Mouse (Mus musculus): Measurements from ENCODE around the gene Krt35. TPM values are rescaled to one million over a fixed set of nuclear protein-coding genes. Genes with fewer than 3 reads are reported as not detected.

The Krt35 gene
- total RNA-seq, 1 experiment: not detected

GRCm38 (mm10) chr11:100120331-100120730, 24.3 kb upstream of the Krt35 start:
- H3K9me3 ChIP-seq (ENCODE audit: control insufficient read depth, insufficient read depth, low read depth, low read length): no peaks in the 10 kb centered on the region
- H3K4me3 ChIP-seq (ENCODE audit: insufficient read depth in 1 of 2, low read depth in 1 of 2, low read length in 2 of 2, poor library complexity in 1 of 2, severe bottlenecking in 1 of 2): no peak overlapping the region
- no peaks in the 10 kb centered on the region for H3K4me1 ChIP-seq (ENCODE audit: control insufficient read depth in 2 of 2, insufficient read depth in 2 of 2, low read length in 2 of 2, poor library complexity in 1 of 2)
- TF ChIP-seq MAFK (IDR thresholded peaks at IDR 0.05; ENCODE audit: insufficient read depth, low read depth, low read length) (no peak), ZNF384 (IDR thresholded peaks at IDR 0.05; ENCODE audit: low read depth, low read length) (no peak), CHD2 (IDR thresholded peaks at IDR 0.05; ENCODE audit: low read depth, low read length) (no peak), HCFC1 (IDR thresholded peaks at IDR 0.05; ENCODE audit: borderline replicate concordance, insufficient read depth, low read length) (no peak), ZC3H11A (IDR thresholded peaks at IDR 0.05; ENCODE audit: borderline replicate concordance, low read depth, low read length) (no peak)
- in situ Hi-C loops (cut with MboI; ENCODE audit: low sequenced_read_pairs in 2 of 2, unreplicated experiment in 2 of 2): no loop called here
- H3K9ac ChIP-seq (ENCODE audit: insufficient read depth, low read depth, low read length, poor library complexity, severe bottlenecking): no peak overlapping the region
- DNase-seq (ENCODE audit: low read depth, low spot score): no peak
- H3K36me3 ChIP-seq (ENCODE audit: control insufficient read depth, insufficient read depth, low read length, poor library complexity, severe bottlenecking): no peaks in the 10 kb centered on the region
- H3K27ac ChIP-seq (ENCODE audit: insufficient read depth, low read depth, low read length, poor library complexity, severe bottlenecking): no peak overlapping the region

- no peak for DNase-seq (ENCODE audit: low read depth, low spot score)
- Histone ChIP-seq H3K27ac (ENCODE audit: insufficient read depth, low read depth, low read length, poor library complexity, severe bottlenecking) (no peak overlapping the region), H3K4me1 (ENCODE audit: control insufficient read depth in 2 of 2, insufficient read depth in 2 of 2, low read length in 2 of 2, poor library complexity in 1 of 2) (no peaks in the 10 kb centered on the region), H3K4me3 (ENCODE audit: insufficient read depth in 1 of 2, low read depth in 1 of 2, low read length in 2 of 2, poor library complexity in 1 of 2, severe bottlenecking in 1 of 2) (no peak overlapping the region), H3K9ac (ENCODE audit: insufficient read depth, low read depth, low read length, poor library complexity, severe bottlenecking) (no peak overlapping the region), H3K36me3 (ENCODE audit: control insufficient read depth, insufficient read depth, low read length, poor library complexity, severe bottlenecking) (no peaks in the 10 kb centered on the region), H3K9me3 (ENCODE audit: control insufficient read depth, insufficient read depth, low read depth, low read length) (no peaks in the 10 kb centered on the region)
- TF ChIP-seq ZC3H11A (IDR thresholded peaks at IDR 0.05; ENCODE audit: borderline replicate concordance, low read depth, low read length) (no peak), HCFC1 (IDR thresholded peaks at IDR 0.05; ENCODE audit: borderline replicate concordance, insufficient read depth, low read length) (no peak), CHD2 (IDR thresholded peaks at IDR 0.05; ENCODE audit: low read depth, low read length) (no peak), MAFK (IDR thresholded peaks at IDR 0.05; ENCODE audit: insufficient read depth, low read depth, low read length) (no peak), ZNF384 (IDR thresholded peaks at IDR 0.05; ENCODE audit: low read depth, low read length) (no peak)
- in situ Hi-C loops (cut with MboI; ENCODE audit: low sequenced_read_pairs in 2 of 2, unreplicated experiment in 2 of 2): no loop called here
These were observed 17.6 kb upstream of the Krt35 start for GRCm38 (mm10) chr11:100113742-100114029.

- Histone ChIP-seq H3K9me3 (ENCODE audit: control insufficient read depth, insufficient read depth, low read depth, low read length) (no peaks in the 10 kb centered on the region), H3K4me1 (ENCODE audit: control insufficient read depth in 2 of 2, insufficient read depth in 2 of 2, low read length in 2 of 2, poor library complexity in 1 of 2) (no peaks in the 10 kb centered on the region), H3K36me3 (ENCODE audit: control insufficient read depth, insufficient read depth, low read length, poor library complexity, severe bottlenecking) (no peaks in the 10 kb centered on the region), H3K9ac (ENCODE audit: insufficient read depth, low read depth, low read length, poor library complexity, severe bottlenecking) (no peak overlapping the region), H3K4me3 (ENCODE audit: insufficient read depth in 1 of 2, low read depth in 1 of 2, low read length in 2 of 2, poor library complexity in 1 of 2, severe bottlenecking in 1 of 2) (no peak overlapping the region), H3K27ac (ENCODE audit: insufficient read depth, low read depth, low read length, poor library complexity, severe bottlenecking) (no peak overlapping the region)
- no peak for TF ChIP-seq ZC3H11A (IDR thresholded peaks at IDR 0.05; ENCODE audit: borderline replicate concordance, low read depth, low read length)
- no peak for TF ChIP-seq HCFC1 (IDR thresholded peaks at IDR 0.05; ENCODE audit: borderline replicate concordance, insufficient read depth, low read length)
- no peak for TF ChIP-seq CHD2 (IDR thresholded peaks at IDR 0.05; ENCODE audit: low read depth, low read length)
- no peak for TF ChIP-seq MAFK (IDR thresholded peaks at IDR 0.05; ENCODE audit: insufficient read depth, low read depth, low read length)
- no peak for TF ChIP-seq ZNF384 (IDR thresholded peaks at IDR 0.05; ENCODE audit: low read depth, low read length)
- no peak for DNase-seq (ENCODE audit: low read depth, low spot score)
- in situ Hi-C loops (cut with MboI; ENCODE audit: low sequenced_read_pairs in 2 of 2, unreplicated experiment in 2 of 2): no loop called here
These were observed 17.1 kb upstream of the Krt35 start for GRCm38 (mm10) chr11:100112935-100113741.

GRCm38 (mm10) chr11:100105576-100106122, 9.6 kb upstream of the Krt35 start, which contains the start of gene Krt36:
Gene Krt36 (minus strand): TSS chr11:100105626.
- no peak within 1 kb of the TSS for H3K9ac ChIP-seq (ENCODE audit: insufficient read depth, low read depth, low read length, poor library complexity, severe bottlenecking)
- no peaks in the 10 kb centered on the region for H3K36me3 ChIP-seq (ENCODE audit: control insufficient read depth, insufficient read depth, low read length, poor library complexity, severe bottlenecking)
- H3K9me3 ChIP-seq (ENCODE audit: control insufficient read depth, insufficient read depth, low read depth, low read length): no peaks in the 10 kb centered on the region
- H3K27ac ChIP-seq (ENCODE audit: insufficient read depth, low read depth, low read length, poor library complexity, severe bottlenecking): no peak within 1 kb of the TSS
- TF ChIP-seq ZNF384 (IDR thresholded peaks at IDR 0.05; ENCODE audit: low read depth, low read length) (no peak), CHD2 (IDR thresholded peaks at IDR 0.05; ENCODE audit: low read depth, low read length) (no peak), MAFK (IDR thresholded peaks at IDR 0.05; ENCODE audit: insufficient read depth, low read depth, low read length) (no peak), ZC3H11A (IDR thresholded peaks at IDR 0.05; ENCODE audit: borderline replicate concordance, low read depth, low read length) (no peak), HCFC1 (IDR thresholded peaks at IDR 0.05; ENCODE audit: borderline replicate concordance, insufficient read depth, low read length) (no peak)
- DNase-seq (ENCODE audit: low read depth, low spot score): no peak
- no peak within 1 kb of the TSS for H3K4me3 ChIP-seq (ENCODE audit: insufficient read depth in 1 of 2, low read depth in 1 of 2, low read length in 2 of 2, poor library complexity in 1 of 2, severe bottlenecking in 1 of 2)
- H3K4me1 ChIP-seq (ENCODE audit: control insufficient read depth in 2 of 2, insufficient read depth in 2 of 2, low read length in 2 of 2, poor library complexity in 1 of 2): no peaks in the 10 kb centered on the region
- in situ Hi-C loops (cut with MboI; ENCODE audit: low sequenced_read_pairs in 2 of 2, unreplicated experiment in 2 of 2): no loop called here

Data from ES-E14 (cell line).